Mouse (Mus musculus): ENCODE results near the gene Rbmxl1. TPM values are rescaled to one million over a fixed set of nuclear protein-coding genes. Genes with fewer than 3 reads are reported as not detected.
"Not testable (repeated sequence)": the region's sequence is repeated elsewhere in the genome, so short reads cannot be mapped to it uniquely, and the experiment has no call there.

The Rbmxl1 gene
- total RNA-seq, 4 experiments from 2014 or later, result 53.0 to 54.4 (median 53.5) TPM

- DNase-seq (ENCODE audit: low spot score in 2 of 2), result not testable (repeated sequence)
Measured at GRCm38 (mm10) chr8:78496273-78496672, 12.4 kb downstream of the Rbmxl1 start.

- no peak for DNase-seq (ENCODE audit: low spot score in 2 of 2)
Measured at GRCm38 (mm10) chr8:78493031-78493430, 15.7 kb downstream of the Rbmxl1 start.

GRCm38 (mm10) chr8:78489733-78490132 is 19.0 kb downstream of the Rbmxl1 start:
- no peak for DNase-seq (ENCODE audit: low spot score in 2 of 2)

- no peak for DNase-seq (ENCODE audit: low spot score in 2 of 2)
Measured at GRCm38 (mm10) chr8:78477051-78477829, 31.5 kb downstream of the Rbmxl1 start.

GRCm38 (mm10) chr8:78467889-78468288 is 40.8 kb downstream of the Rbmxl1 start:
- no peak for DNase-seq (ENCODE audit: low spot score in 2 of 2)

GRCm38 (mm10) chr8:78463941-78464340 is 44.8 kb downstream of the Rbmxl1 start:
- no peak for DNase-seq (ENCODE audit: low spot score in 2 of 2)

GRCm38 (mm10) chr8:78456441-78456840 is 52.3 kb downstream of the Rbmxl1 start:
- no peak for DNase-seq (ENCODE audit: low spot score in 2 of 2)

Other genes starting within 250 kb of the Rbmxl1 start
- gene Pou4f2, start 72.3 kb downstream of the Rbmxl1 start, total RNA-seq (2022), result not detected
- 1 to 10 TPM; 6.2 to 9.9 (median 6.9) TPM for gene Slc10a7, start 448 bp upstream of the Rbmxl1 start, total RNA-seq (2022)

Measured in layer of hippocampus, adult 8-10 months (tissue).